Mouse (Mus musculus) heart, embryonic 11.5 days (tissue): ENCODE data around the gene Ubp1. TPM values are rescaled to one million over a fixed set of nuclear protein-coding genes. Genes with fewer than 3 reads are reported as not detected.
A peak's percentile ranks its signal among the peaks of the same experiment; 100 is the strongest.

ENCODE experiments used
- ATAC-seq: fragments of 200-750 bp; cut with Nextera tagmentation; replicated peaks from 2 replicates; pipeline ENCODE4 v1.8.0; 2017; ENCODE audit warnings: moderate library complexity; ENCODE audit not compliant: insufficient number of reproducible peaks, low FRiP score, low TSS enrichment
- H3K27ac ChIP-seq: fragments of 300-500 bp; sonication (generic); 2 replicates; pipeline ENCODE4 v1.5.1; 2014; ENCODE audit warnings: mild to moderate bottlenecking, low read depth, low read length
- H3K27me3 ChIP-seq: fragments of 300-500 bp; sonication (generic); 2 replicates; pipeline ENCODE4 v1.6.1; 2014; ENCODE audit warnings: mild to moderate bottlenecking, low read length, mixed read lengths; ENCODE audit not compliant: control insufficient read depth, insufficient read depth
- H3K36me3 ChIP-seq: fragments of 300-500 bp; sonication (generic); 2 replicates; pipeline ENCODE4 v1.6.1; 2014; ENCODE audit warnings: mild to moderate bottlenecking, low read length, moderate library complexity, mixed read lengths; ENCODE audit not compliant: control insufficient read depth, insufficient read depth
- H3K4me1 ChIP-seq: fragments of 300-500 bp; sonication (generic); 2 replicates; pipeline ENCODE4 v1.6.1; 2014; ENCODE audit warnings: low read length; ENCODE audit not compliant: control insufficient read depth, insufficient read depth
- H3K4me2 ChIP-seq: fragments of 300-500 bp; sonication (generic); 2 replicates; pipeline ENCODE4 v1.6.1; 2014; ENCODE audit warnings: mild to moderate bottlenecking, moderate library complexity
- H3K4me3 ChIP-seq: fragments of 300-500 bp; sonication (generic); 2 replicates; pipeline ENCODE4 v1.5.1; 2014; ENCODE audit warnings: low read depth, low read length
- H3K9ac ChIP-seq: fragments of 300-500 bp; sonication (generic); 2 replicates; pipeline ENCODE4 v1.6.1; 2014; ENCODE audit warnings: mild to moderate bottlenecking, low read depth, low read length, moderate library complexity
- H3K9me3 ChIP-seq: fragments of 300-500 bp; sonication (generic); replicated peaks from 2 replicates; pipeline ENCODE4 v1.6.1; 2016; ENCODE audit warnings: low read length; ENCODE audit not compliant: control insufficient read depth
- WGBS: fragments of 180-500 bp; shearing (Covaris S2); extraction: QIAGEN DNeasy Blood & Tissue Kit; methylation state at CpG from one replicate; pipeline ENCODE4 v1.1.7; 2014; ENCODE audit not compliant: insufficient replicate concordance; 5-methylcytosine and 5-hydroxymethylcytosine counted together
- polyA plus RNA-seq: library from polyadenylated mRNA; unstranded; fragments of >200 nt; fragmentation: Nextera tagmentation; extraction: Ambion mirVana; gene quantifications from 2 replicates; pipeline ENCODE4 v1.2.1, GENCODE M21; 2014

Gene Ubp1
- polyA plus RNA-seq, 1 experiment from 2014 or later = 34.1 TPM

DNA sequence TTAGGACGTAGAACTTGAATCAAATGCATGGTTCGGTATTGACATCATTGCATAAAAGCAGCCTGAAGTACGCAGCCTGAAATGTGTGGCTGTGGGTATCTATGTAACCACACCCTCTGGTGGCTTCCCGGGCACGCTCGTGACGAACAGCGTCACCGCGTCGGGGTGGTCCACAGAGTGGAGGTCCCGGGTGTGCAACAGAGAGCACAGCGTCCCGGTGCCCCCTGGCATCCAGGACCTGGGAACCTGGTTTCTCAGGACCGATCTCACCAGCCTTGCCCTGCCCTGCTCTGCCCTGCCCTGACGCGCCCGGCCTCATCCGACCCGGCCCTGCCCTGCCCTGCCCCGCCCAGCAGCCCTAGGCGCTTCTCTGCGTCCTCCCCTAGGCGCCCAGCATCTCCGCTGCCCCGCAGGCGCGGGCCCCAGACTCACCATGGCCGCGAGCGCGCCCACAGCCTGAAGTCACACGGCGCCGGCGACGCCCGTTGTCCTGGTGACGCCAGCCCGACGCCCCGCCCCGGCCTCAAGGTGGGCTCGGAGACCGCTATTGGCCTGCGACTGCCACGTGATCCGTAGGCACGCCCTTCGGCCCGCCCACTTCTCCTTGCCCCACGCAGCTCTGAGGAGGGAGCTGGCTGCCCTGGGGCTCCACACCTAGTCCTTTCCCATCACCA lies 95.7 kb downstream of the Ubp1 start:
- H3K27ac ChIP-seq = no peak overlapping the region
- WGBS = under 1% methylated on average over 49 of the region's 52 CpGs
- peak; percentile 95 for ATAC-seq
- H3K4me2 ChIP-seq = peak overlapping the region; percentile 90
- peak overlapping the region; percentile 71 for H3K9ac ChIP-seq
- no peaks in the 10 kb centered on the region for H3K27me3 ChIP-seq
- H3K9me3 ChIP-seq = no peaks in the 10 kb centered on the region
- H3K4me1 ChIP-seq = no peaks in the 10 kb centered on the region
- no peaks in the 10 kb centered on the region for H3K36me3 ChIP-seq
- peak overlapping the region; percentile 58 for H3K4me3 ChIP-seq

Other genes starting within 250 kb of the Ubp1 start
- 63.3 and 75.2 TPM in 2 replicates for gene Pdcd6ip, start 222.7 kb upstream of the Ubp1 start, polyA plus RNA-seq
- 25.3 and 25.8 TPM in 2 replicates for gene Clasp2, start 189.5 kb upstream of the Ubp1 start, polyA plus RNA-seq
- 2.3 and 2.6 TPM in 2 replicates for gene Fbxl2, start 115.3 kb downstream of the Ubp1 start, polyA plus RNA-seq
- 0.07 and 0.19 TPM in 2 replicates for gene Susd5, start 126.2 kb downstream of the Ubp1 start, polyA plus RNA-seq